Mouse (Mus musculus): ENCODE results near the gene Parm1. TPM values are rescaled to one million over a fixed set of nuclear protein-coding genes. Genes with fewer than 3 reads are reported as not detected.

Parm1 gene
- polyA plus RNA-seq, 1 experiment from 2014 or later, result 0.31 TPM

DNA sequence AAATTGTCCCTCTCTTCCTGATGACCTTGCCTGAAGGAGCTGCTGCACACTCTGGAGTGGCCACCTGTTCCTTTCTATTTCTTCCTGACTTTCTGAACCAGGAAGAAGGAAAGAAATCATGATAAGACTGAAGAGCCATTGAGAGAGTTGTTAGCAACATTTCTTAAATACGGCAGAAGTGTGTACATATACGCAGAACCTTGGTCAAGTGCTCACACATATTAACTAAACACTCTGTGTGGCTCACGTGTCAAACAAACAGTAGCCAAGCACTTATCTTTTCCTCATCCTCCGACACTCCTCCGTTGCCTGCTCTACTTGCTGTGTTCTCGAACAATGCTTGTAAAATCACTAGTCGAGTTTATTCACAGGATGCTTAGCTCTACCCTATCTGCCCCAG lies 90.4 kb downstream of the Parm1 start:
- ATAC-seq (no peak), DNase-seq (no peak)
- Histone ChIP-seq H3K9ac (replicated peaks) (no peak overlapping the region), H3K27ac (ENCODE audit: low read depth) (no peak overlapping the region), H3K4me2 (ENCODE audit: low read depth, low read length) (no peak overlapping the region), H3K4me3 (ENCODE audit: low read depth, low read length) (no peak overlapping the region), H3K9me3 (ENCODE audit: low read length) (no peaks in the 10 kb centered on the region), H3K36me3 (replicated peaks; ENCODE audit: insufficient read depth, low read length) (no peaks in the 10 kb centered on the region), H3K27me3 (ENCODE audit: insufficient read depth, low read length) (no peaks in the 10 kb centered on the region), H3K4me1 (ENCODE audit: insufficient read depth) (peaks cover 4% of the 10 kb centered on the region)
- 72% methylated on average over 7 of the region's 7 CpGs for WGBS (ENCODE audit: insufficient replicate concordance)
- TF ChIP-seq EP300 (IDR thresholded peaks at IDR 0.05; ENCODE audit: low read depth), result no peak
- no peak for TF ChIP-seq CTCF (IDR thresholded peaks at IDR 0.05; ENCODE audit: low read depth)

DNA sequence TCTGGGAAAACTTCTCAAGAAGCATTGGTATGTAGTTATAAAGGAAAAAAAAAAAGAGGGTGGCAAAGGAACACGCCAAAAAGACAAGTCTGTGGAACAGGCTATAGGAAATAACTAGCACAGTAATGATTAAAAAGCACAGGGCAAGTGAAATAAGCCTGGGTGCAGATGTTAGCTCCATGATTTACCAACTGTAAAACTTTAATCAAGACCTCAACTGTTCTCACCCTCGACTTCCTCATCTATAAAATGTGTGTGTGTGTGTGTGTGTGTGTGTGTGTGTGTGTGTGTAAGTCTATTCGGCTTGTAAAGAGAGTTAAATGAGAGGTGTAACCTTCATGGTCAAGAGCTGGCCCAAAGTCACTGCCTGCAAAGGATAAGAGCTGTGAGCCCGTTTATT lies 91.6 kb downstream of the Parm1 start:
- Histone ChIP-seq H3K9me3 (ENCODE audit: low read length) (no peaks in the 10 kb centered on the region), H3K36me3 (replicated peaks; ENCODE audit: insufficient read depth, low read length) (no peaks in the 10 kb centered on the region), H3K9ac (replicated peaks) (no peak overlapping the region), H3K27ac (ENCODE audit: low read depth) (no peak overlapping the region), H3K27me3 (ENCODE audit: insufficient read depth, low read length) (no peaks in the 10 kb centered on the region), H3K4me3 (ENCODE audit: low read depth, low read length) (no peak overlapping the region), H3K4me1 (ENCODE audit: insufficient read depth) (peaks cover 4% of the 10 kb centered on the region), H3K4me2 (ENCODE audit: low read depth, low read length) (no peak overlapping the region)
- ATAC-seq (no peak), DNase-seq (no peak)
- 65% methylated on average over 4 of the region's 4 CpGs for WGBS (ENCODE audit: insufficient replicate concordance)
- TF ChIP-seq EP300 (IDR thresholded peaks at IDR 0.05; ENCODE audit: low read depth), result no peak
- TF ChIP-seq CTCF (IDR thresholded peaks at IDR 0.05; ENCODE audit: low read depth), result no peak

GRCm38 (mm10) chr5:91609511-91610300 lies 92.3 kb downstream of the Parm1 start:
- no peaks in the 10 kb centered on the region for H3K9me3 ChIP-seq (ENCODE audit: low read length)
- H3K4me1 ChIP-seq (ENCODE audit: insufficient read depth), result peaks cover 4% of the 10 kb centered on the region
- WGBS (ENCODE audit: insufficient replicate concordance), result 63% methylated on average over 3 of the region's 3 CpGs
- H3K36me3 ChIP-seq (replicated peaks; ENCODE audit: insufficient read depth, low read length), result no peaks in the 10 kb centered on the region
- TF ChIP-seq EP300 (IDR thresholded peaks at IDR 0.05; ENCODE audit: low read depth) (no peak), CTCF (IDR thresholded peaks at IDR 0.05; ENCODE audit: low read depth) (peak; percentile 26; the same call in 1 of the 2 replicates)
- no peak overlapping the region for H3K27ac ChIP-seq (ENCODE audit: low read depth)
- no peak overlapping the region for H3K4me3 ChIP-seq (ENCODE audit: low read depth, low read length)
- no peak overlapping the region for H3K4me2 ChIP-seq (ENCODE audit: low read depth, low read length)
- H3K9ac ChIP-seq (replicated peaks), result no peak overlapping the region
- H3K27me3 ChIP-seq (ENCODE audit: insufficient read depth, low read length), result no peaks in the 10 kb centered on the region
- peak; percentile 32; the same call in 1 of the 2 replicates for ATAC-seq
- no peak for DNase-seq

DNA sequence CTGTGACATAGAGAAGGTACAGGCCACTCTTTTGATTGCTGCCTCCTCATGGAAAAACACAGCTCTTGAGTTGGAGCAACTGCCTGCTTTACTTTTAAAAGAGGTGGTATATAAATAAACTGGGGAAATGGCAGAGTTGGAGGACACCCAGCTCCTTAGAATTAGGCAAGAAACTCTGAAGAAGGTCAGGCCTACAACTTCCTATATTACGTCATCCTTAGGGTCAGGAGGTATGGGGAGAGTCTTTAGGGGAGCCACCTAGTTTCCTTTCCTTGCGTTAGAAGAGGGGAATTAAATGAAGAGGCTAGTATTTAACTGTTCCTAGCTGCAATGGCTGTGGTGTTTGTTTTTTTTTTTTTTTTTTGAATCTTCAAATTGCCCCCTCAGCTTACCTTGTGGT lies 93.1 kb downstream of the Parm1 start:
- H3K9me3 ChIP-seq (ENCODE audit: low read length), result no peaks in the 10 kb centered on the region
- no peak for ATAC-seq
- no peak overlapping the region for H3K27ac ChIP-seq (ENCODE audit: low read depth)
- DNase-seq, result no peak
- no peak overlapping the region for H3K4me3 ChIP-seq (ENCODE audit: low read depth, low read length)
- H3K27me3 ChIP-seq (ENCODE audit: insufficient read depth, low read length), result no peaks in the 10 kb centered on the region
- no peak overlapping the region for H3K4me2 ChIP-seq (ENCODE audit: low read depth, low read length)
- no peak overlapping the region for H3K9ac ChIP-seq (replicated peaks)
- H3K36me3 ChIP-seq (replicated peaks; ENCODE audit: insufficient read depth, low read length), result no peaks in the 10 kb centered on the region
- WGBS (ENCODE audit: insufficient replicate concordance), result 69% methylated on average over 2 of the region's 2 CpGs
- no peak for TF ChIP-seq CTCF (IDR thresholded peaks at IDR 0.05; ENCODE audit: low read depth)
- no peak for TF ChIP-seq EP300 (IDR thresholded peaks at IDR 0.05; ENCODE audit: low read depth)
- H3K4me1 ChIP-seq (ENCODE audit: insufficient read depth), result peaks cover 4% of the 10 kb centered on the region

- TF ChIP-seq CTCF (IDR thresholded peaks at IDR 0.05; ENCODE audit: low read depth) (no peak), EP300 (IDR thresholded peaks at IDR 0.05; ENCODE audit: low read depth) (peak; percentile 58)
- Histone ChIP-seq H3K27ac (ENCODE audit: low read depth) (no peak overlapping the region), H3K4me3 (ENCODE audit: low read depth, low read length) (no peak overlapping the region), H3K4me2 (ENCODE audit: low read depth, low read length) (no peak overlapping the region), H3K36me3 (replicated peaks; ENCODE audit: insufficient read depth, low read length) (no peaks in the 10 kb centered on the region), H3K4me1 (ENCODE audit: insufficient read depth) (peaks cover 4% of the 10 kb centered on the region), H3K9ac (replicated peaks) (no peak overlapping the region), H3K9me3 (ENCODE audit: low read length) (no peaks in the 10 kb centered on the region), H3K27me3 (ENCODE audit: insufficient read depth, low read length) (no peaks in the 10 kb centered on the region)
- 62% methylated on average over 3 of the region's 3 CpGs for whole genome bisulfite sequencing (ENCODE audit: insufficient replicate concordance)
- ATAC-seq (peak; percentile 84), DNase-seq (no peak)
These were observed 94.2 kb downstream of the Parm1 start for GRCm38 (mm10) chr5:91611589-91611988.

DNA sequence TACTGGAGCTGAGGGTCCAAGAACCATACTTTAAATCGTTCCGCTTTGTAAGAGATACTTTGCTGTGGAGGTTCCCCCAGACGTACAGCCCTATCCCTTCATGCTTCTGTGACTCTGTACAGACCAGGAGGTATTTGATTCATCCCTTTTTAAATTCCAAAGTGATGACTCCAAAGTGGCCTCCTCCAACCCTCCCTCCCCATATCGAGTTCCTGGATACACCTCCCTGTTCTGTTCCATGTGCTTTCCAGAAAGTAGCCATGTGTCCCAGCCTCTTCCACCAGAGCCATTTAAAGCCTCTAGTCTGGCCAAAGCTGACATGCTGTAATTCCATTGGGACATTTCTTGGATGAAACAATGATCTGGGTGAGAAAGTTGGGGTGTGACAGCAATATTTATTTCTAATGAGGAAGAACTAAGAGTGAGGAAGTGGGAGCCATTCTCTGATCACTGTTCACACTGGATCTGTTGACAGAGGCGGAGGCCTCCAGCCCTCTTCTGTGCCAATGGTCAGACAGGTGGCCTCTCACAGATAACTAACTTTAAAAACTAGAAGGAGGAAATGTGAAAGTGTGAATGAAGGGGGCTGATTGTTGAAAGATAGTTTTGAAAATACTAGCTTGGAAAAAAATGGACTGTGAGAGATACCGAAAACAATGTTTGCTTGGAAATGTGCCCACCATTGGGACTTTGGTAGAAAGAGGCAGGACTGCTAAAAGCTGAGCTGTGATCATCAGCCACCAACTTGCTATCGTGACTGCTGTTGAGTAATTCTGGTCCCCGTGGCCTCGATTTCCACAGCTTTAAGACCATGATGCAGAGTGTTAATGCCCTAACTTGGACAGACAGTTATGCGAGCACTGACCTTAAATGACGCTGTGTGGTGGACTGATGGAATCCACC lies 100.2 kb downstream of the Parm1 start:
- WGBS (ENCODE audit: insufficient replicate concordance), result 70% methylated on average over 11 of the region's 11 CpGs
- H3K36me3 ChIP-seq (replicated peaks; ENCODE audit: insufficient read depth, low read length), result no peaks in the 10 kb centered on the region
- no peak for DNase-seq
- H3K4me3 ChIP-seq (ENCODE audit: low read depth, low read length), result no peak overlapping the region
- H3K9ac ChIP-seq (replicated peaks), result no peak overlapping the region
- H3K4me1 ChIP-seq (ENCODE audit: insufficient read depth), result 0 out of 2 replicates have a peak, but pooled peaks cover 5% of the 10 kb centered on the region
- ATAC-seq, result no peak
- H3K27me3 ChIP-seq (ENCODE audit: insufficient read depth, low read length), result no peaks in the 10 kb centered on the region
- H3K4me2 ChIP-seq (ENCODE audit: low read depth, low read length), result no peak overlapping the region
- H3K9me3 ChIP-seq (ENCODE audit: low read length), result no peaks in the 10 kb centered on the region
- H3K27ac ChIP-seq (ENCODE audit: low read depth), result no peak overlapping the region
- TF ChIP-seq EP300 (IDR thresholded peaks at IDR 0.05; ENCODE audit: low read depth) (no peak), CTCF (IDR thresholded peaks at IDR 0.05; ENCODE audit: low read depth) (no peak)

Data from liver, postnatal 0 days (tissue).